Mouse (Mus musculus) adrenal gland, postnatal 36 days (tissue): ENCODE measurements around the gene Lrrn2. TPM values are rescaled to one million over a fixed set of nuclear protein-coding genes. Genes with fewer than 3 reads are reported as not detected.

ENCODE experiments used
- DNase-seq, 2 experiments: peaks; one replicate each; pipeline ENCODE4 v3.0.0; 2021; ENCODE audit warnings: mixed read lengths in 1 of 2
- long read RNA-seq, 2 experiments: library from polyadenylated mRNA; stranded (forward); transcript quantifications; one replicate each; pipeline ENCODE4 v2.0.0; 2021; ENCODE audit warnings: borderline sequencing depth in 2 of 2
- total RNA-seq, 2 experiments: library from RNA; stranded (reverse); gene quantifications; 2 replicates each; pipeline ENCODE4 v1.2.3; 2021

The Lrrn2 gene
- total RNA-seq = 10 to 100 TPM in 1 of 2 experiments, 1 to 10 TPM in 1; 9.0 to 15.4 TPM
- long read RNA-seq, experiment 1, partial matches to known transcripts = 0 of 11 reads
- long read RNA-seq, experiment 1, other reads (novel, unspliced or antisense) = 7 of 11 reads
- long read RNA-seq, experiment 2, transcript Lrrn2-201 (2 exons, 3,428 nt) = major isoform, 7 of 8 reads
- long read RNA-seq, experiment 2, partial matches to known transcripts = 0 of 8 reads
- long read RNA-seq, experiment 2, other reads (novel, unspliced or antisense) = 1 of 8 reads

GRCm38 (mm10) chr1:132880161-132881005, at the start of gene Lrrn2:
Gene Lrrn2, plus strand, starts transcription at chr1:132880273.
- DNase-seq = peak; percentile 65 to 75

- DNase-seq = no peak
Observed at GRCm38 (mm10) chr1:132831963-132832362, 48.1 kb upstream of the Lrrn2 start.

GRCm38 (mm10) chr1:132834037-132834436, 46.0 kb upstream of the Lrrn2 start:
- DNase-seq = no peak

GRCm38 (mm10) chr1:132836895-132837294, 43.2 kb upstream of the Lrrn2 start:
- no peak for DNase-seq

GRCm38 (mm10) chr1:132837691-132838090, 42.4 kb upstream of the Lrrn2 start:
- peak; percentile 12 to 42 for DNase-seq

GRCm38 (mm10) chr1:132838371-132838770, 41.7 kb upstream of the Lrrn2 start:
- no peak for DNase-seq

- no peak for DNase-seq
Observed at GRCm38 (mm10) chr1:132843612-132844011, 36.5 kb upstream of the Lrrn2 start.

GRCm38 (mm10) chr1:132844088-132844804, 35.8 kb upstream of the Lrrn2 start:
- peak; percentile 61 to 75 for DNase-seq

GRCm38 (mm10) chr1:132845766-132846165, 34.3 kb upstream of the Lrrn2 start:
- peak; percentile 82 to 83 for DNase-seq

- no peak for DNase-seq
Observed at GRCm38 (mm10) chr1:132850809-132851208, 29.3 kb upstream of the Lrrn2 start.

- no peak for DNase-seq
Observed at GRCm38 (mm10) chr1:132851296-132851695, 28.8 kb upstream of the Lrrn2 start.

- peak; percentile 58 to 66 for DNase-seq
Observed at GRCm38 (mm10) chr1:132851771-132852170, 28.3 kb upstream of the Lrrn2 start.

- DNase-seq = no peak
Observed at GRCm38 (mm10) chr1:132853312-132853711, 26.8 kb upstream of the Lrrn2 start.

GRCm38 (mm10) chr1:132858516-132859383, 21.3 kb upstream of the Lrrn2 start:
- no peak for DNase-seq

GRCm38 (mm10) chr1:132864220-132864619, 15.9 kb upstream of the Lrrn2 start:
- peak; percentile 30 to 38 for DNase-seq

- peak; percentile 21 to 28 for DNase-seq
Observed at GRCm38 (mm10) chr1:132865585-132865984, 14.5 kb upstream of the Lrrn2 start.

- DNase-seq = no peak
Observed at GRCm38 (mm10) chr1:132870327-132870726, 9.7 kb upstream of the Lrrn2 start.

- no peak for DNase-seq
Observed at GRCm38 (mm10) chr1:132878951-132879610, 992 bp upstream of the Lrrn2 start.

- DNase-seq = no peak
Observed at GRCm38 (mm10) chr1:132879801-132880160, 292 bp upstream of the Lrrn2 start.

- peak; percentile 27 to 50 for DNase-seq
Observed at GRCm38 (mm10) chr1:132881041-132881761, 1.1 kb downstream of the Lrrn2 start.
